Mouse (Mus musculus) G1E (cell line): ENCODE results near the gene Mllt3.

ENCODE experiments used
- CTCF ChIP-seq: IDR thresholded peaks from 2 replicates; pipeline ENCODE4 v1.5.1; 2012; ENCODE audit warnings: low read depth, low read length, inconsistent platforms, mixed read lengths
- GATA1 ChIP-seq: IDR thresholded peaks from 2 replicates; pipeline ENCODE4 v1.6.1; 2012; ENCODE audit warnings: borderline replicate concordance, low read length, inconsistent platforms, mixed read lengths
- POLR2AphosphoS5 ChIP-seq: IDR thresholded peaks from 2 replicates; pipeline ENCODE4 v1.6.1; 2012; ENCODE audit warnings: low read depth, low read length, inconsistent platforms; ENCODE audit not compliant: insufficient replicate concordance
- TAL1 ChIP-seq: conservative IDR thresholded peaks from 2 replicates; pipeline ENCODE4 v1.6.1; 2012; ENCODE audit warnings: low read depth, low read length, inconsistent platforms, mixed read lengths

- TF ChIP-seq CTCF (no peak), TAL1 (no peak), GATA1 (no peak), POLR2AphosphoS5 (no peak)
These were observed 202.3 kb downstream of the Mllt3 start for GRCm38 (mm10) chr4:87830794-87831306.
